Mouse (Mus musculus): ENCODE data around the gene Ahcy.

DNA sequence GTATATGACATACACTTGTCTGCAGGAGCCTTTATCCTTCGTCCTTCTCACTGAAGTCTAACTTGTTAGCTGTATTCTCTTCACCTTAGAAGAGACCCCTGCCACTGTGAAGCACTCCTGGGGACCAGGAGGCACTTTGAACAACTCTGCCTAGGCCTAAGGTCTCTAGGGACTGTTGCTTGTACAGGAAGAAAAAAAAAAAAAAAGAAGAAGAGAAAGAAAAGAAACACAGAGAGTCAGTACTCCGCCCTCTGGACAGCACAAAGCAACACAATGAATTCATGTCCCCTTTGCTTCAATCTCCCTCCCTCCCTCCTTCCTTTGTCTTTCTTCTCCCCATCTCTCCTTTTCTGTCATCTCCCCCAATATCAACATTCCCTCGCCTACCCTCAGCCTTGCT, 29.2 kb downstream of the Ahcy start:
- TF ChIP-seq CTCF (IDR thresholded peaks at IDR 0.05; ENCODE audit: borderline replicate concordance, extremely low read depth, insufficient read depth, insufficient read length) (no peak), POLR2A (IDR thresholded peaks at IDR 0.05; ENCODE audit: borderline replicate concordance, extremely low read depth, insufficient read depth, insufficient read length, poor library complexity, severe bottlenecking) (no peak)

Measured in brain, embryonic 14.5 days (tissue).